Mouse (Mus musculus) lung, postnatal 0 days (tissue): ENCODE measurements around the gene Mtmr4. TPM values are rescaled to one million over a fixed set of nuclear protein-coding genes. Genes with fewer than 3 reads are reported as not detected.

ENCODE experiments used
- ATAC-seq: fragments of 200-750 bp; cut with Nextera tagmentation; 2 replicates; pipeline ENCODE4 v1.8.0; 2017; ENCODE audit warnings: moderate library complexity
- DNase-seq: peaks from one replicate; pipeline ENCODE4 v3.0.0-alpha.2; 2016; ENCODE audit warnings: low spot score
- H3K27ac ChIP-seq: fragments of 300-500 bp; sonication (generic); 2 replicates; pipeline ENCODE4 v1.5.1; 2014; ENCODE audit warnings: antibody characterized with exemption, mild to moderate bottlenecking, low read length, mixed read lengths
- H3K27me3 ChIP-seq: fragments of 300-500 bp; sonication (generic); replicated peaks from 2 replicates; pipeline ENCODE4 v1.6.1; 2014; ENCODE audit warnings: low read length, mixed read lengths; ENCODE audit not compliant: insufficient read depth
- H3K36me3 ChIP-seq: fragments of 300-500 bp; sonication (generic); 2 replicates; pipeline ENCODE4 v1.6.1; 2014; ENCODE audit warnings: low read length, mixed read lengths; ENCODE audit not compliant: insufficient read depth
- H3K4me1 ChIP-seq: fragments of 300-500 bp; sonication (generic); 2 replicates; pipeline ENCODE4 v1.6.1; 2014; ENCODE audit warnings: antibody characterized with exemption, low read depth, low read length, mixed read lengths; ENCODE audit not compliant: insufficient read depth
- H3K4me2 ChIP-seq: fragments of 300-500 bp; sonication (generic); replicated peaks from 2 replicates; pipeline ENCODE4 v1.6.1; 2014; ENCODE audit warnings: low read depth, mild to moderate bottlenecking, low read length, moderate library complexity, mixed read lengths
- H3K4me3 ChIP-seq: fragments of 300-500 bp; sonication (generic); 2 replicates; pipeline ENCODE4 v1.5.1; 2014; ENCODE audit warnings: low read depth, low read length
- H3K9ac ChIP-seq: fragments of 300-500 bp; sonication (generic); replicated peaks from 2 replicates; pipeline ENCODE4 v1.6.1; 2014; ENCODE audit warnings: low read depth, mild to moderate bottlenecking
- H3K9me3 ChIP-seq: fragments of 300-500 bp; sonication (generic); 2 replicates; pipeline ENCODE4 v1.6.1; 2016; ENCODE audit warnings: low read length, mixed read lengths
- CTCF ChIP-seq: IDR thresholded peaks from 2 replicates; pipeline ENCODE4 v1.5.1; 2016; ENCODE audit warnings: antibody characterized with exemption, mild to moderate bottlenecking
- EP300 ChIP-seq: IDR thresholded peaks from 2 replicates; pipeline ENCODE4 v1.6.1; 2016; ENCODE audit warnings: antibody characterized with exemption, mild to moderate bottlenecking, control low read depth
- WGBS: fragments of 180-500 bp; shearing (Covaris S2); extraction: QIAGEN DNeasy Blood & Tissue Kit; methylation state at CpG from one replicate; pipeline ENCODE4 v1.1.7; 2014; 5-methylcytosine and 5-hydroxymethylcytosine counted together
- polyA plus RNA-seq: library from polyadenylated mRNA; unstranded; fragments of >200 nt; fragmentation: Nextera tagmentation; extraction: Ambion mirVana; gene quantifications from 2 replicates; pipeline ENCODE4 v1.2.1, GENCODE M21; 2015

Gene Mtmr4
- polyA plus RNA-seq, 1 experiment from 2014 or later = 9.4 TPM

DNA sequence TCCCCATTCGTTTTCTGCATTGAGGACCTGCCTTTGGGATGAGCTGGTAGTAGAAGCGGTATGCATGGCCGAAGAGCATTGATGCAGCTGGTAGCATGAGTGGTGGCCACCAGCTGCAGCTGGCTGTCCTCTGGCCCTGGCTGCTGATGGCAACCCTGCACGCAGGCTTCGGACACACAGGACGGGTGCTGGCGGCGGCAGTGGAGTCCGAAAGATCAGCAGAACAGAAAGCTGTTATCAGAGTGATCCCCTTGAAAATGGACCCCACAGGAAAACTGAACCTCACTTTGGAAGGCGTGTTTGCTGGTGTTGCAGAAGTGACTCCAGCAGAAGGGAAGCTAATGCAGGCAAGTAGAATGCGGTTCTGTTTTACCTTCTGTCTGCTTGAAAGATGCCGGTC lies 72.6 kb downstream of the Mtmr4 start:
- DNase-seq (no peak), ATAC-seq (no peak)
- H3K4me2 ChIP-seq = peak overlapping the region; percentile 54
- H3K4me1 ChIP-seq = no peaks in the 10 kb centered on the region
- no peaks in the 10 kb centered on the region for H3K27me3 ChIP-seq
- peak overlapping the region; percentile 19; the same call in 1 of the 2 replicates for H3K9ac ChIP-seq
- WGBS = 62% methylated on average over 12 of the region's 12 CpGs
- TF ChIP-seq CTCF (no peak), EP300 (no peak)
- no peaks in the 10 kb centered on the region for H3K9me3 ChIP-seq
- 0 out of 2 replicates have a peak overlapping the region, but pooled peaks have one; percentile 5 for H3K27ac ChIP-seq
- no peaks in the 10 kb centered on the region for H3K36me3 ChIP-seq
- peak overlapping the region; percentile 39 for H3K4me3 ChIP-seq

GRCm38 (mm10) chr11:87665224-87665623 lies 73.3 kb downstream of the Mtmr4 start:
- H3K9me3 ChIP-seq = no peaks in the 10 kb centered on the region
- H3K27ac ChIP-seq = no peak overlapping the region
- H3K4me3 ChIP-seq = 0 out of 2 replicates have a peak overlapping the region, but pooled peaks have one; percentile 3
- H3K4me2 ChIP-seq = peak overlapping the region; percentile 35
- DNase-seq (peak; percentile 38), ATAC-seq (no peak)
- no peaks in the 10 kb centered on the region for H3K27me3 ChIP-seq
- no peaks in the 10 kb centered on the region for H3K4me1 ChIP-seq
- WGBS = 52% methylated on average over 6 of the region's 6 CpGs
- no peak overlapping the region for H3K9ac ChIP-seq
- H3K36me3 ChIP-seq = no peaks in the 10 kb centered on the region
- TF ChIP-seq EP300 (no peak), CTCF (no peak)

DNA sequence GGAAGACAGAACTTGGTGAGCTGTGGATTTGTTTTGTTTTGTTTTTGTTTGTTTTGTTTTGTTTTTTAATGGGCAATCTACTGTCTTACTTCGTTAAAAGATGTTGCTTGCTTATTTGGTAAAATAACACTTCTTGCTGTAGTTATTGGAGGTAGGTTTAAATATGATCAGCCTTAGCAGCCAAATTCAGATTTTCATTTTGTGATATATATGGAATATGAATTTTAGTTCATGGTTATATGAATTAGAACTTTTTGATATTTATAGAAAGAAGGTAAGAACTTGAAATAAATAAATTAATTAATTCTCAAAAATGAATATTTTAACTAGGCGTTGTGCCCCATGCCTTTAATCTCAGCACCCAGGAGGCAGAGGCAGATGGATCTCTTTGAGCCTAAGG lies 73.7 kb downstream of the Mtmr4 start:
- H3K9ac ChIP-seq = no peak overlapping the region
- WGBS = 46% methylated on average over 2 of the region's 2 CpGs
- peak overlapping the region; percentile 55 for H3K4me2 ChIP-seq
- DNase-seq (no peak), ATAC-seq (no peak)
- no peaks in the 10 kb centered on the region for H3K27me3 ChIP-seq
- no peak for TF ChIP-seq CTCF
- H3K4me3 ChIP-seq = peak overlapping the region; percentile 19; the same call in 1 of the 2 replicates
- no peaks in the 10 kb centered on the region for H3K9me3 ChIP-seq
- H3K4me1 ChIP-seq = no peaks in the 10 kb centered on the region
- no peaks in the 10 kb centered on the region for H3K36me3 ChIP-seq
- no peak overlapping the region; the same call in 1 of the 2 replicates for H3K27ac ChIP-seq

Other genes with a start within 250 kb of the Mtmr4 start
- gene Ppm1e, start 233.1 kb upstream of the Mtmr4 start, polyA plus RNA-seq = 0.64 and 1.2 TPM in 2 replicates
- gene Rad51c, start 187.2 kb upstream of the Mtmr4 start, polyA plus RNA-seq = 1.2 and 1.7 TPM in 2 replicates
- gene Tex14, start 187.1 kb upstream of the Mtmr4 start, polyA plus RNA-seq = 1.1 and 2.7 TPM in 2 replicates
- not detected in 2 replicates for gene Gm11492, start 25.5 kb upstream of the Mtmr4 start, polyA plus RNA-seq
- gene Sept4, start 23.3 kb upstream of the Mtmr4 start, polyA plus RNA-seq = 366 and 392 TPM in 2 replicates
- 0.05 and 0.11 TPM in 2 replicates for gene Hsf5, start 25.0 kb downstream of the Mtmr4 start, polyA plus RNA-seq
- gene Rnf43, start 70.6 kb downstream of the Mtmr4 start, polyA plus RNA-seq = 4.6 and 6.6 TPM in 2 replicates
- 155 and 166 TPM in 2 replicates for gene Supt4a, start 145.4 kb downstream of the Mtmr4 start, polyA plus RNA-seq
- 0.64 and 0.83 TPM in 2 replicates for gene Tspoap1, start 168.4 kb downstream of the Mtmr4 start, polyA plus RNA-seq
- 0.32 and 0.68 TPM in 2 replicates for gene Mpo, start 201.4 kb downstream of the Mtmr4 start, polyA plus RNA-seq
- gene Lpo, start 236.1 kb downstream of the Mtmr4 start, polyA plus RNA-seq = not detected in 2 replicates